Mouse (Mus musculus) kidney, postnatal 4 days (tissue): ENCODE data around the gene Paqr6.
A peak's percentile ranks its signal among the peaks of the same experiment; 100 is the strongest.

Source experiments
- DNase-seq, 2 experiments: peaks; one replicate each; pipeline ENCODE4 v3.0.0; 2021; ENCODE audit warnings: mixed read lengths in 2 of 2

The Paqr6 gene

DNA sequence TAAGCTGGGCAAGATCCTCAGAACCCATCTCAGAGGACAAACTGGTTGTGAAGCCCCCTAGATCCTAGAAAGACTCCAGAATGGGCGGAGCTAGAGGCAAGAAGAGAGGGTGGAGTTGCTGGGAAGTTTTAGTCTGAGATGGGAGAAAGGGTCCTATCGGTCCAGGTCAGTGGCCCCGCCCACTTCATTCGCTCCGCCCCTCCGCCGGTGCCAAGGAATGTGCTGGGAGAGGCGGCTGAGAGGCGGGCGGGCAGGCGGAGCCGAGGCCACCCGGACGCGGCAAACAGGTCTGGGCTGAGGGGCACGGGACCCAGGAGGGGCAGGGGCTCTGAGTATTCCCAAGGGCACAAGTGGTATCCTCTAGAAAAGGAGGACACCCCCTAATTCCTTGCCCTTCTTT is at the start of gene Paqr6:
Paqr6 (plus strand) TSS at position 248 of the 400 bp plus-strand sequence.
- peak; percentile 88 to 90 for DNase-seq

DNA sequence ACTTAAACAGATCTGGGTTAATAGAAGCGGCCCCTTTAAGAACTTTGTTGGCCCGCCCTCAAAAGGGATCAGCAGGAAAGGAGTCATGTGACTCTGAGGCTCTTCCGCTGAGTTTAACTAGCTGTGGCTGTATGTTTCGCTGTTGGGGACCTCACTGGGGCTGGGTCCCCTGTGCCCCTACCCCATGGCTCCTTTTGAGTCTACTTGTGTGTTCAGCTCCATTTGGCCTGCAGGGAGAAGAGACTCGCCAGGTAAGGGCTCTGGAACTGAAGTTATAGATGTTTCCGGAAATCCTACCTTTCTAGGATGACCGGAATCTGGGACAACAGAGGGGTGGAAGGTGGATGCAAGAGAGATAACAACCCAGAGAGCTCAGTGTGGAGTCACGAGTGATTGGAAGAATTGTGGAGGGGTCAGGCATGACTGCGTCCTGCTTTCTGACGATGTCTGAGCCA is 39.4 kb upstream of the Paqr6 start, which contains the start of gene Glmp:
Glmp (plus strand) TSS at position 73 of the 455 bp plus-strand sequence.
- DNase-seq, result peak; percentile 68 to 78

DNA sequence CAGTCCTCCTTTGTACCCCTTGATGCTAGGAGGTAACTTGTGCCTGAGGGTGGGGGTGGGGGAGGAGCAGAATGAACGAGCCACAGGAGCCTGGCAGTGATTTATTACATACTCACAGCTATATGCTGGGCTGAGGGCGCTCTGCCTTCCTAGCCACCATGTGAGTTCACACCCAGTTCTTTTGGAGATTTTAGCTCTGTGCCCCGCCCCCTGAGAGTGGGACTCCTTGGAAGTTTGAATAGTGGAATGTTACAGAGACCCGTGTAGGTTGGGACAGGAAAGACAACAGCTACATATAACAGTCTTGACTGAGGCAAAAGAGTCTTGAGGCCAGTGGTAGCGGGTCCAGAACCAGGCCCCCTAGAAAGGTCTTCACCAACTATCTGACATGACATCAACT is 35.4 kb upstream of the Paqr6 start:
- DNase-seq, result no peak

DNA sequence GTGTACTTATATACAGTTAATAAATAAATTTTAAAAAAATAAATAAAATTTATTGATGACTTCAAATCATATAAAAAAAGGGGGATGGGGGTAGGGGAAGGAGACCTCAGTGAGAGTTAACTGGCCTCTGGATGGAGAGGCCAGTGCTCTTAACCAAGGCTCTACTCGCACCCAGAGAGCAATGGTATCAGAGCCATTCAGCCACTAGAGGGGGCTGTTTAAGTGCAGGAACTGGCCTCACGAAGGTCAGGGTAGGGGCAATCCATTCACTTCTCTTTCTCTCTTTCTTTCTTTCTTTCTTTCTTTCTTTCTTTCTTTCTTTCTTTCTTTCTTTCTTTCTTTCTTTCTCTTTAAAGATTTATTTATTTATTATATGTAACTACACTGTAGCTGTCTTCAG is 33.1 kb upstream of the Paqr6 start:
- peak; percentile 33 to 55 for DNase-seq

DNA sequence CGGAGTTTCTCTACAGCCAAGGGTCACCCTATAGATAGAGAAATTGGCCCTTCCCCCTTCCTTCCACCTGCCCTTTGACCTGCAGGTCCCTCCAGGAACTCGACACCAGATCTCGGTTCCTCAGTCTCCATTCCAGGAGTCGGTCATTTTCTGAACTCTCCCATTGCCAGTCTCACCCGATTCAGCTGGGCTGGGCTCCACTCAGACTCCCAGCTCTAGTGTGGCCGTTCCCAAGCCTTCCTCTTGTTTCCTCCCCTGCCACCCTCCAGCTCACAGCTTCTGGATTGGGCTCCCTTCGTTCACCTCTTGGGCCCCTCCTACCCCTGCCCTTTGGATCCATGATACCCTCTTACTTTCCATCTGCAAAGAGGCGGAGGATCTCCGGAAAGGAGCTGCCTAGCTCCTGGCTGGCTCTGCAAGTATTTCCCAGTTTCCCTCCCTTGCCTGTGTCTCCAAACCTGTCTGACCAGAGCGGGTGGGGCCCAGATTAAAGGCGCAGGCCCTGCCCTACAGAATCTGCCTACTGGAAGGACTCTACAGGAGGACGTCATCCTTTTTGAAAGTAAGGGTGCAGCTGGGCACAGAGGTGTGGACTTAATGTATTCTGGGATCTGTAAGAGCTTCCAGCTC is 30.2 kb upstream of the Paqr6 start:
- peak; percentile 17 to 43 for DNase-seq

DNA sequence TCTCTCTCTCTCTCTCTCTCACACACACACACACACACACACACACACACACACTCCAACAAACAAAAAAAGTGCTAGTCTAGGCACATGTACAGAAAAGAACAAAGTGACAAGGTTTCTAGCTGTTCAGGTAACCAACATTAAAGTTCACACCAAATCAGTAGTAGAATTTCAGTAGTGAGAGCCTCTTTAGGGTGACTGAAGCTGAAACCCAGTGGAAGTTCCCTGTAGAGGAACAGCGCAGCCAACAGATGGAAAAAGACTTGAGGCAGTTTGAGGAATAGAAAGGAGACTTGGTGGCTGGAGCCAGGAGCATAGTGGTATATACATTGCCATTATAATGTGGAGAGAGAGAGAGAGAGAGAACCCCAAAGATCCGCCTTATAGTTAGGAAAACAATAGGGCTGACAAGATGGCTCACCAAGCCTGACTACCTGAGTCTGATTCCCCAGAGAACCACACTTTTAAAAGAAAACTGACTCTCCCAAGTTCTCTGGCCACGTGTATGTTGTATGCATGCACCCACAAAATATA is 29.4 kb upstream of the Paqr6 start:
- no peak for DNase-seq

DNA sequence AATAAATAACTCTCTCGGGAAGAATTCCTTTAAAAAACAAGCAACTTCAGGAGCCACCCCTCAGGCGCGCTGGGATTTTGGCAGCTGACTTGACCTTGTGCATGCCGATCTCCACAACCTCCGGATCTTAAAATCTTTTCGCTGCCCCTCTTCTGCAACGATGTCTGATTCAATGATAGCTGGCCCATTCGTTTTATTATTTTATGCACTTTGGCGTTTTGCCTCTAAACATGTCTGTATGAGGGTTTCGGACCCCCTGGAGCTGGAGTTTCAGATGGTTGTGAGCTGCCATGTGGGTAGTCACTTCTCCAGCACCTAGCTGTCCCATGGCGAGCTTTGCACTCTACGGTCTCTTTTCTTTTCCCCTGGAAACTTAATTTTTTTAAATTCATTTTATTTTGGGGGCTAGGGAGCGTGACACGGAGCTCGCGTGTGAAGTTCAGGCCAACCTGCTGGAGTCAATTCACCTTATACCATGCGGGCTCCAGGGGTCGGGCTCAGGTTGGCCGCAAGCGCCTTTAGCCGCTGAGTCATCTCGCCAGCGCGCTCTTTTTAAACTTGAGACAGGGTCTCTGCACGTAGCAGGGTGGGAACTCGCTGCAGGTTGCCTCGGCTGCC is 28.8 kb upstream of the Paqr6 start:
- peak; percentile 30 to 55 for DNase-seq

DNA sequence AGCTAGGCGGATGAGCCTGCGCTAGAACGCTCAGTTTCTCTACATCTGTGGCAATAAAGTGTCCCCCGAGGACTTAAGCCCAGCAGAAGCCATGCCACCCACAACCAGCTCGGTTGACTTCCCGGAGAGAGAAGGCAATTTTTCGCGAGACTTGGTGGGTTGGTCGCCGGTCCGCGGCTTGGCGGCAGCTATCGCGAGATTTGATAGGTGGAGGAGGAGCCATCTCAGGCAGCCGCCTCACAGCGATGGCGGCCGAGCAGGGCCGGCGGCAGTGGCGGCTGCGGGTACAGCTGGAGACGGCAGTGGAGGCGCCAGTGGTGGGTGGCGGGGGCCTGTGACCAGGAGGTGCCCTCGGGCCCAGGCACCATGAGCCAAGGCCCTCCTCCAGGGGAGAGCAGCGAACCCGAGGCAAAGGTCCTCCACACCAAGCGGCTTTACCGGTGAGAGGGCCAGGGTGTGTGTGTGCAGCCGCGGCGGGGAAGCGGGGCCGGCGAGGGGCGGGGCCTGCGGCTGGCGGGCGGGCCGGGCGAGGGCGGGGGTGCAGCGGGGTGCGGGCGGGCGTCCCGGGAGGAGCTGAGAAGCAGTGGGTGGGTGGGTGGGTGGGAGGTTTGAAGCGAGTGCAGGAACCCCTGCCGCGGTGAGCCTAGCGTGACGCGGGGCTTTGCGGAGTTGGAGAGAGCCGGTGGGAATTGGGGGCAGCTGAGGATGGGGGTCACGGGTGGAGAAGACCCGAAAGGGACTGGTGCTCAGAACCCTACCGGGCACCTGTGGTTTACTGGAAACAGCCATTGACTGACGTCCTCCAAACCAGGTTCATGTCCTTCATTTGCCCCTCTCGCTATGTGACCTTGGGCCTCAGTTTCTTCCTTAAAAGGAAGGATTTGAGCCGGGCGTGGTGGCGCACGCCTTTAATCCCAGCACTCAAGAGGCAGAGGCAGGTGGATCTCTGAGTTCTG is 28.0 kb upstream of the Paqr6 start, which contains the start of the genes Tmem79 and Smg5:
Tmem79 (minus strand) TSS at position 91 of the 956 bp plus-strand sequence.
Smg5 (plus strand) TSS at position 203 of the 956 bp plus-strand sequence.
- peak; percentile 96 to 98 for DNase-seq

DNA sequence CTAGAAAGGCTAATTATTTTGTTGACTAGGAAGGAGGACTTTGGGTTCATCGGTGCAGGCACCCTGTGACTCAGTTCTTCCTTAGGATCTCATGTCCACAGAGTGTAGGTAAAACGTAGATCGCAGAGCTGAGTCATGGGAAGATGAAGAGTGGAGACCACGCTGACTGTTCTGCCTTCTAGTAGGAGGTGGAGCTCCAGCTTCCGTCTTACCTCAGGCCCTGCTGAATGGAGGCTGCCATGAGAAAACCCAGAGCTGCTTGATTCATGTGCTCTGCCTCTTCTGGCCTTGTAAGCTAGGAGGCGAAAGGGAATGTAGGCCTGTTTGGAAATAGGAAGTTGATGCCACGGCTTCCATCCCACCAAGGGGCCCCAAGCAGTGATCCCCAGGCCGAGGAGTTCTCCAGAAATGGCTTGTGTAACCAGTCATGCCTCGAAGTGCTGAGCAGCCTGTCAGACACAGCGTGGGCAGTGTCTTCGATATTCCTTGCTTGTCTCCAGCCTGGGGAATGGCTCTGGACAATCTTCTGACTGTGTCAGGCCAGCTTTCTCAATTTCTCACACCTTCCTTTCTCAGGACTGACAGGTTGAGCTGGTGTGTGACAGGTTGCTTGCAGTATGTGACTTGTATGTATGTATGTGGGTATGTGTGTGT is 26.9 kb upstream of the Paqr6 start:
- DNase-seq, result no peak

DNA sequence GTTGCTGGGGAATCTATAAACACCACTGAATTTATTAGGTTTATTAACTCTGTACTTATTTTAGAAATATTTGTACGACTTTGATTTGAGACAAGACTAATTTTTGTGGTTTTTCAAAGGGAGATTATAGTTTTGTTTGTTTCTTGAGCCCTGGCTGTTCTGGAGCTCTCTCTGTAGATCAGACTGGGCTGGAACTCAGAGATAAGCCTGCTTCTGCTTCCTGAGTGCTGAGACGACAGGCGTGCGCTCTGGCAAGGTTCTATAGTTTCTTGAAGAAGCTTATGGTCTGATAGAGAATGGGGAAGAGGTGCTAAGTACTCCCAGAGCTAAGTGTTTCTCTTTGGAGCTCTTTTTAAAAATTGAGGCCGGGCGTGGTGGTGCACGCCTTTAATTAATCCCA is 26.1 kb upstream of the Paqr6 start:
- DNase-seq, result no peak

DNA sequence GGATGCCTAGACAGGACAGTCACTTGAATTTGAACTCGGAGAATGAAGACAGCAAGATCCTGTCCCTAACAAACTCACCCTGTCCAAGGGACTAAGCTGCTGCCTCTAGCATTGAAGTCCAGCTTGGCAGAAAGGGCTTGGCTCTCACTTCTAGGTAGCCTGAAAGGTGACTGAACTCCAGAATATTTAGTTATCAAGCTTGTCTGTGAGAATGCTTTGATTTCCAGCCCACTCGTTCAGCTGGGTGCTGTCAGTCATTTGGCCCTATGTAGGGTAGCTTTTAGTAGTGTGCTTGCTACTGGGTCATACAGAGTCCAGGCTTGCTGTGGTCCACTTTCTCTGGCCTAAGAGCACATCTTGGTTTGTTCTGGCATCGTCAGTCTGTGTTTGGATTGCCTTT is 25.4 kb upstream of the Paqr6 start:
- no peak for DNase-seq

DNA sequence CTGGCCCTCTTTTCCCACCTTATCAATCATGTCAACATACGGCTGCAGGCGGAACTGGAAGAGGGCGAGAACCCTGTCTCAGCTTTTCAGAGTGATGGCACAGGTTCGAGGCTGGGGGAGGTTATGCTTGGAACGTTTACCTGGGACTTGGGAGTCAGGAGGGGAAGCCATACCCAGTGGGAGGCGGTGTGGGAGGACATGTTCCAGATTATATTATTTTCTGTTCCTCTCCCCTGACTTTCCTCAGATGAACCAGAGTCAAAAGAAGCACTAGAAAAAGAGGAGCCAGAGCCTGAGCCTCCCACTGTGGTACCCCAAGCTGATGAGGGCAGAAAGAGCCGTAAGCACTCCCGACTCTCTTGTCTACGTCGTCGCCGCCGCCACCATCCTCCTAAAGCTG is 13.7 kb upstream of the Paqr6 start:
- no peak for DNase-seq

DNA sequence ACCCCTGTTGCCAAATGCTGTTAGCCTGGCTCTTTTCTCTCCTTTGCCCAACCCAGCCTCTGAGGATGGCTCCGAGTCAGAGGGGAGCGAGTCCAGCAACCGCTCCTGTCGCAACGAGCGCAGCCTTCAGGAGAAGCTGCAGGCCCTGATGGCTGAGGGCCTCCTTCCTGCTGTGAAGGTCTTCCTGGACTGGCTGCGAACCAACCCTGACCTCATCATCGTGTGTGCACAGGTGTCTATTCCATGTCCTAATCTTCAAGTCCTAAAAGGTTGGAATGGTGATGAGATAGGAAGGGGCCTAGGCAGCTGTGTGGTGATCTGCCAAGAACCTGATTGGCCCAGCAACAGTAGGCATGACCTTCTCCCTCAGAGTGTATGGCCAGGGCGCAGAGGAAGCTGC is 11.5 kb upstream of the Paqr6 start:
- DNase-seq, result no peak

DNA sequence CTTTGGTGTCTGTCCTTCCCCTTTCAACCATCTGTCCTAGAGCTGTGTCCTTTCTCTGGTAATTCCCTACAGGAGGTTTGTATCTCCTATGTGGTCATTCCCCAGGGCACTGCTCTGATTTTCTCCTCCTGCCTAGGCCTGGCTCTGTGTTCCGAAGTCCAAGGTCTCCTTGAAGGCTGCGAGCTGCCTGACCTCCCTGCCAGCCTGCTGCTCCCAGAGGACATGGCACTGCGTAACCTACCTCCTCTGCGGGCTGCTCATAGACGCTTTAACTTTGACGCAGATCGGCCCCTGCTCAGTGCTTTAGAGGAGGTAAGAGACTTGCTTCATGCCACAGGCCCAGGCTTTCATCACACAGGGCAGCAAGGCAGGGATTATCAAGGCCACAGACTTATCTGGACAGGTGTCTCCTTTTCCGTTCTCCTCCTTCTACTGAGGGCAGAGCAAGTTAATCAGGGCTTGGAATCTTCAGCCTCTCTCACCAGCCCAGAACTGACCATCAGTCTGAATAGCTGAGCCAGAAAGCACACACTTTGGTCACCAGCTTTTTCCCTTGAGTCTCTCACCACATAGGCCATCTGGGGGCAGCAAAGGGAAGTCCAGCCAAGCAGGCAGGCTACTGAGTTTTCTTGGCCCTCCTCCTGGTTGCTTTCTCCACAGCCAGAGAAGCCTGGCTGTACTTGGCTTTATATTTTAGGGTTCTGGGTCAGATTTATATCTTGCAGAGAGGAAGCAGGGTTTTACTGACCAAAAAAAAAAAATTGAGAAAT is 9.8 kb upstream of the Paqr6 start:
- peak in 1 of 2 experiments; percentile 22 for DNase-seq

DNA sequence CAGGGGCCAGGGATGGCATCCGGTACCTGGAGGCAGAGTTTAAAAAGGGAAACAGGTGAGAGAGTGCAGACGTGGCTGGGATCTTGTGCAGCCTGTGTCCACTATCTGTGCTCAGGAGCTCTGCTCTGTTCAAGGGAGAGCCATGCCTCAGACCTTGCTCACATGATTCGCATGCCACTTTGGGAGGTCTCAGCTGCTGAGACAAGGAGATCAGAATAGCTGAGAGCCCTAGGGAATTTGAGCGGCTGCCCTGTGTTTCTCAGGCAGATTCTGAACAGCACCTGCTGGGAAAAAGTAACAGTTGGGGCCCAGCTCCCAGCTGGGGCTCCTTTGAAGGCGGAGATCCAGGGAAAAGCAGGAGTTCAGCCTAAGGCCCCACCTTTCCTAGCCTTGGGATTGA is 4.8 kb upstream of the Paqr6 start:
- DNase-seq, result no peak

DNA sequence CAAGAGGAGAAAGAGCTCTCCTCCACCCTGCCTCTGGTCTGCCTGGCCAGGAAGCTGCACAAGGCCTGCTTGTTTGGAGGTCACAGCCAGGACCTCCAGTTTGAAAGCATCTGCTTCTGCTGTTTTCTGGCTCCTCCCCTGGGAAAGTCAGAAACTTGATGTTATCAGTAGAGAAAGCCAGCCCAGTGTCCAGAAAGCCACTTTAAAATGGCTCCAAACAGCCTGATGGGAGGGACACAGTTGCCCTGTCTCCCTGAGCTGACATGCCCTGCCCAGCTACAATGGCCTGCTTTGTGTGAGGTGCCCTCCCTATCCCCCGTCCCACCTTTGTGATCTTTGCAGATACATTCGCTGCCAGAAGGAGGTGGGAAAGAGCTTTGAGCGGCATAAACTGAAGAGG is 4.4 kb upstream of the Paqr6 start:
- no peak for DNase-seq

DNA sequence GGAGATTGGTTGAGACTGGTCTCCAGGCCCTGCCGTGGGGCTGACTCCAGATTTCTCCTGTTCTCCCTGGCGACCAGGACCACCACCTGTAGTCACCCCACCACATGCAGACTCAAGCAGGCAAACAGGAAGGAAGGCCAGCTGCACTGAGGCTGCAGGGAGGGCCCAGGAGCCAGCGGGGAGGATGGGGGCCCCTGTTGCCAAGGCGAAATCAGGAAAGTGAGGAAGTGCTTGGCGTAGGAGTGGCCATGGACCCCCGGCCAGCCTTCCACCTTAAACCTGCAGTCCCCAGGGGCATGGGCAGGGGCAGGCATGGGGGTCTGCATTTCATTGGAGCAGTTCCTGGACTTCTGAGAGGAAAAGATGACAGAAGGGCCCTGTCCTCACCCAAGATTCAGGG is 3.3 kb upstream of the Paqr6 start:
- no peak for DNase-seq

DNA sequence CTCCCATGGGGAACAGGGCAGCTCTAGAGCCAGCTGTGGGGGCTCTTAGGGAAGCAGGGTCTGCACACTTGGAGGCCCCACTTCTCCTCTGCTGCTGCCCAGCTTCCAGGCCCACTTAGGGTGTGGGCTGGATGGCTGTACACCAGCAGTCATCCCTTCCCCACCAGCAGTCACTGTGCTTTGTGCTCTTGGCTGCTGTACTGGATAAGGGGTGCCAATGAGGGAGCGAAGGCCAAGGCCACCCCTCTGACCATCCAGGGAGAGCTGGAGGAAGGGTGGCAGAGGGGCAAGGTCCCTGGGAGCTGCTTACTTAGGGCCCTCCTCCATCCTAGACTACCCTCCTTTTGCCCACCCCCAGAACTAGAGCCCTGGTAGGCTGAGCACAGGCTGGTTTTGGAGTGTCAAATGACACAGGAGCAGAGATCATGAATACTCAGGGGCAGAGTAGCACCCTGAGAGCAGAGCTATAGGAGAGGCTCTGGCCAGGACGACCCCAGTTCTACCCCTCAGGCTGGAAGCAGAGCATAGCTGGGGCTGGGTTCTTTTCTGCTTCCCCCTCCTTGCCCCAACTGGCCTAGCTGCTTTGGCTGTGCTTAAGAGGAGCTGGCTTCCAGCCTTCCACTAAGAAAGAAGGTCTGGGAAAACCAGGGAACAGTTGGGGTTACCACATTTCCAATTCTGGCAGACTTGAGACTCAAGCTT is 2.6 kb upstream of the Paqr6 start:
- DNase-seq, result no peak

DNA sequence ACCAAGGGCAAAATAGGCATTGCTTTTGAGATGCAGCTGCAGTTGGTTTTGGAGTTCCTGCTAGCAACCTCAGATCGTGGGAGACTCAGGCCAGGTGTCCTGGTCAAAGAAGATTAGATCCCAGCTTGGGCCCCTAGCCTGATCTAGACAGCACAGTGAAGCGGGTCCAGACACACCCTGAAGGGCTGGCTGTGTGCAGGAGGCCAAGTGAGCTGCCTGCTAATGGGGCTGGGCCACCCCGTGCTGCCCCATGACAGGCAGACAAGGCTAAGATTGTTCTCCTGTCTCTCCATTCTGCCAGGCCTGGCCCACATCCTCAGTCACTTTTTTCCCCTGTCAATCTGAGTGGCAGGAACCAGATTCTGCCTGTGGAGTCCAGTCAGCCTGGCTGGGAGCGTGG is 684 bp upstream of the Paqr6 start:
- DNase-seq, result no peak

DNA sequence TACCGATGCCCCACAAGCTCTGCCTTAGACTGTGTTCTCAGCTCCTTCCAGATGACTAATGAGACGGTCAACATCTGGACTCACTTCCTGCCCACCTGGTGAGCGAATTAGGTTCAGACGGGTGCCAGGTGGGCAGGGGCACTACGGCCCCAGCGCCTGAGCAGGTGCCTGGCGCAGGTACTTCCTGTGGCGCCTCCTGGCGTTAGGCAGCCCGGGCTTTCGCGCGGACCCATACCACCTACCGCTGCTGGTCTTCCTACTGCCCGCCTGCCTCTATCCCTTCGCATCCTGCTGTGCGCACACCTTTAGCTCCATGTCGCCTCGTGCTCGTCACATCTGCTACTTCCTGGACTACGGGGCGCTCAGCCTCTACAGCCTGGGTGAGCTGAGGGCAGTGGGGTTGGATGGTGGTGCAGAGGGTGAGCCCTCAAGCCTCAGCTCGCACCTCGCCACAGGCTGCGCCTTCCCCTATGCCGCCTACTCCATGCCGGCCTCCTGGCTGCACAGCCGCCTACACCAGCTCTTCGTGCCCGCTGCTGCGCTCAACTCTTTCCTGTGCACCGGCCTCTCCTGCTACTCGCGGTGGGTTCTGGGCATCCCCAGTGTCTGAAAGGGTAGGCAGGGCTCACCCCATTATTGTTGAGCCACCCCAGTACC is 1.4 kb downstream of the Paqr6 start:
- no peak for DNase-seq
